Mouse (Mus musculus) heart, adult 10 weeks (tissue): ENCODE measurements around the gene Btbd6. TPM values are rescaled to one million over a fixed set of nuclear protein-coding genes. Genes with fewer than 3 reads are reported as not detected.

Source experiments
- polyA plus RNA-seq: library from polyadenylated mRNA; stranded (reverse); fragments of 350-450 nt; fragmentation: Illumina TruSeq; extraction: RNeasy Lipid Tissue Mini Kit (QIAGEN cat#74804); gene quantifications from one replicate; pipeline ENCODE4 v1.2.3, GENCODE M21; 2014; ENCODE audit warnings: low read depth, low replicate concordance

The Btbd6 gene
- polyA plus RNA-seq: 21.7 TPM

DNA sequence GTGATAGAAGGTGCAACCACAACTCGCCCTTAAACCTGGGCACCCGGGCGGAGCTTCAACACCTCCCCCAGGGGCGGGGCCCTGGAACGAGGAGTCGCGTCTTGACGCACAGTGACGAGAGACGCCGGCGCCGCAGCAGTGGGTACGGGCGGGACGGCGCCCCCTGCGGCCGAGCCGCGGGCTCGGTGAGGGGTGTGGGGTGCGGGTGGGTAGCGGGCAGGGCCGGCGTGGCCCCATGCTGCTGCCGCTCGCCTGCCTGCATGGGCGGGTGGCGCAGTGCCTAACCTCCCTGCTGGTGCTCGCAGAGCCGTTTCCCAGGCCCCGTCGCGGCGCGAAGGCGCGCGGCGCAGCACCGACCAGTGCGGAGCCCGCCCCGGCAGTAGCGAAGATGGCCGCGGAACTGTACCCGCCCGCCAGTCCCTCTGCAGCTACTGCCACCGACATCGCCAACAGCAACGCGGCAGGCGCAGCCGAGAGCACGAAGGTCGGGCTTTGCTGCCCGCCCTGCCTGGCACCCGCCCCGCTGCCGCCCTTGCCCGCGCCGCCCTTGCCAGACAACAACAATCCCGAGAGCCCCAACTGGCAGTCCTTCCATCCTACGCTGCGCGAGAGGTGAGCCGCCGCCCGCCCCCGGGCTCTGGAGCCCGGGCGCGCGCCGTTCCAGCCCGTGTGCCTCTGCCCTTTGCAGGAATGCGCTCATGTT, at the start of gene Btbd6:
Gene Btbd6, plus strand, starts transcription at position 112 of the 703 bp plus-strand sequence.

DNA sequence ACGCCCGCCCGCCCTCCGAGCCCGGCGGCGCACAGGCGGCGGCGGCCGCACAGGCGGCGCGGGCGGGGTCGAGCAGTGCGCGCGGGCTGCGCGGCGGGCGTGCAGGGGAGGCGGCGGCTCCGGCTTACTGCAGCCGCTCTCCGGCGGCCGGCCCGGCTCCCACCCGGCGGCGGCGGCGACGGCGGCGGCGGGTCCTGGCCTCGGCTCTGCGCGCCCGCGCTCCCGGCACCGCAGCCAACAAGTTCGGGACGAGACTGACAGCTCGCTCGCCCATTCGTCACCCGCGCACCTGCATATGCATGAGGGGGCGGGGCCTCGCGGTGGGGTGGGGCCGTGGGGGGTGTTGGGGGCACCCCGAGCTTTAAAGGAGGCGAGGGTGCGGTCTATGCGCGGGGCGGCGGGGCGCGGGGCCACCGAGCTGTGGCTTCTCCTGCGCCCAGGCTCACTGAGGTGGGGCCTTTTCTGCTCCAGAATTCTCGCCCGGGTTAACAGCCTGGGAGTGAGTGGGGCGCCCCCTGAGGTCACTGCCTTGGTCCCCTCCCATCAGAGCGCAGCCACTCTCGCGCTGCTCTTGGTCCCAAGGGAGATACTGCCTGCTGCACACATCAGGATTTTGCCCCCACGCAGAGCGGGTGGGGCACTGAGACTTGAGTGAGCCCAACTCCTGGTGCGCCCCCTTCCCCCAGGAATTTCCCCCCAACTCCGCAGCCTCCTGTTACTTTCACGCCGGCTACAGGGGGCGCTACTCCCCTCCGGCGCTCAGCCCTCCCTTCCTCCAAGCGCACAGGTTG, 46.5 kb upstream of the Btbd6 start, which contains the start of gene Jag2:
Gene Jag2, minus strand, starts transcription at position 215 of the 791 bp plus-strand sequence.

DNA sequence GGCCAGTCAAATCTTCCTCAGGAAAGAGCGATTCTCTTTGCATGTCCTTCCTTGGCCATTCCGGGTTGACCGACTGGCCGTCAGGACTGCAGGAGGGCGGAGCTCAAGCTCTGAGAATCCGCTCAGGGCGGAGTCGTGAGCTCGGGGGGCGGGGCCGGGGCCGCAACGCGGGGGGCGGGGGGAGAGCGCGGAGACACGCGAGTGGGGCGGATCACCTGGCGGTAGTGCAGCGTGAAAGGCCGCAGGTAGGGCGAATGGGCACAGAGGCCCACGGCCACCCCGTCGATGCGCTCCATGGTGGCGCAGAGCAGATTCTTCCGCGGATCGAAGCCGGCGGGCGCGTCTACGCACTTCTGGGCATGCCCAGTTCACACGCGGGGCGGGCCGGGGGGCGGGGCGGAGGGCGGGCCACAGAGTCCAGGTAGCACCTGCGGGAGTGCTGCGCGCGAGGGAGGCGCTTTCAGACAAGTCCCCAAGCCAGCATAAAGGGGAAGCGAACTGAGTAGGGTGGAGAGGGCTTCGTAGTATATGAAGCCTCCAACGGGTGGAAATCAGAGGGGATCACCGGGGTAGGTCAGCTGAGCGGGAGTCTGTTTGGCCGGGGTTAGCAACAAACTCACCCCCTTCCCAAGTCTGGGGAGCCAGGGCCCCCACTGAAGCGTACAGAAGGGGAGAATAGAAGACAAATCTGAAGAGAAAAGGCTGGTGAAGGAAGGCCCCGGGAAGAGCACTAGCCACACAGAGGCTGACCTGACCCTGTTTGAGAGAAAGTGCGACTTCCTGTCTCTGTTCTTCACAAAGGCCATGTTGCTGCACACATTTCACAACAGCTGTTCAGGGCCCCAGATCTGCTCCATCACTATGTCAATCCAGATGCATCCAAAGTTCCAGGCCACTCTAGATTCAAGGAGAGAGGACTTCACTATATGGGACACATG, 34.2 kb upstream of the Btbd6 start, which contains the start of gene Nudt14:
Gene Nudt14, minus strand, starts transcription at position 349 of the 938 bp plus-strand sequence.

DNA sequence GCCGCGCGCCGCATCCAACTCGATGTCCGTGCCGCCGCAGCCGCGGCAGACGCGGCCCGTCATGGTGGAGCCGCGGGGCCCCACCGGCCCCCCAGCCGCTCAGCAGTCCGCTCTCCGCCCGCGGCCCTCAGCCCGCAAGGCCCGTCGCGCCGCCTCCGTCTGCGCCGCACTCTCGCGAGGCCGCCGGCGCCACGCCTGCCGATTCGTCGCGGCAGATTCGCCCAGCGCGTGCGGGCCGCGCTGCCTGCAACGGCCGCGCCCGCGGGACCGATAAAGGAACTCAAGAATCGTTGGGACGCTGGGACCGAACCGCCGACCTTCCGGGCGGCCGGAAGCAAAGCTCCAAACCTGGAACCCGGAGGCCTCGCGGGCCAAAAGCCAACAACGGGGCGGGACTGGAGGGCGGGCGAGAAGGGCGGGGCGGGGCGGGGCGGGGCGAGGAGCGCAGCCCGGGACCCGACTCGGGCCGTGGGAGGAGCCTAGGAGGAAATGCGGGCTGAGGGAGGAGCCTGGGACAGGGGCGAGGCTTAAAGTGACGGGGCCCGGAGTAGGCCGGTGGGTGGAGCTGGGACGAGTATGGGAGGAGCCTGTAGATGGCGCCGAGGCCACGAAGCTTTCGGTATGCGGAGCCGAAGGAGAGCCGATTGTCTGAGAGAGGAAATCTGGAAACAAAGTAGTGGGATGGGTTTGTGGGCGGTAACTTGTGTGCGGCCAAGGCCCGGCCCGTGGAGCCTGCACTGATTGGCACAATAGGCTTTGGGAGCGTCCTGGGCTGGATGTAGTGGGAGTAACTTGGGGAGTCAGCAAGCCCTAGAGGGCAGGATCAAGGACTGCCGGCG, 24.2 kb downstream of the Btbd6 start, which contains the start of gene Brf1:
Gene Brf1, minus strand, starts transcription at position 411 of the 839 bp plus-strand sequence.

DNA sequence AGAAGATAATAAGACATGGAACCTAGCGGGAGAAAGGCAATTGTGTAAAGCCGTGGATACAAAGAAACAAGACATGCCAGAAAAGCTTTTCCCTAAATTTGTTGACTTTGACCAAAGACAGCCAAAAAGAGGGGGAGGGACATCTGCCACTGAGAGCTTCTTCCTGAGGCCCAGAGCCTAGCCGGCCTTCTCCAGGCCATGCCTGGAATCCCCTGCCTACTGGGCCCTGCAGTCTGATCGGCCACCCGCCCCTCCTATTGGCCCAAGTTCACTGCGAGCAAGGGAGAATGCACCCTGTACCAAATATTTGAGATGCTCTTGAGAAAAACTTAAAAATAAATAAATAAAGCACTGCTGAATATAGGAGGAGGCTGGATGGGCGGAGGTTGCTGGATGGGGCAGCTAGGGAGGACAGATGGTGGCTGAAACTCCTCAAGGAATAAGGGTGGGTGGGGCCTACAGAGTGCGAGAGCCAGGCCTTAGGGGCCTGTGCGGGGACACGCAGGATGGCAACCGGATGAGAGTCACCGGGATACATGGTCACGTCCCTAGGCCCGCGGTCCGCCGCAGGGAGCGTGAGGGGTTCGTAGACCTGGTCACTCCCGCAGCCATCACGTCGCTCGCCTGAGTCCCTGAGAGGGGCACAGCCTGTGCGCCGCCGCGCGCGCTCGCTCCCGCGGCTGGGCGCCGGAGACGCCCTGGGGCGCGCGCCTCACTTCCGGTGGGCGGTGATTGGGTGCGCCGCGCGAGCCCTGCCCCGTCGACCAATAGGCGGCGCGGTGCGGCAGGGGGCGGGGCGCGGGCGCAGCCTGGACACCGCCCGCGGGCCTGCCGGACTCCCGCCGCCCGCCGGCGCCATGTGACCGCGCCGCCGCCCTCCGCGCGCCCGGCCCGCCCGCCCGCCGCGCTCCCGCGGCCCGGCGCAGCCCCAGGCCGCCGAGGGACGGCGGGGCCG, 37.6 kb downstream of the Btbd6 start, which contains the start of gene Pacs2:
Gene Pacs2, plus strand, starts transcription at position 905 of the 955 bp plus-strand sequence.

Other genes with a start within 250 kb of the Btbd6 start
- 8.3 TPM for gene Pld4, start 215.8 kb upstream of the Btbd6 start, polyA plus RNA-seq
- 10.2 TPM for gene Ahnak2, start 173.8 kb upstream of the Btbd6 start, polyA plus RNA-seq
- gene Clba1, start 167.5 kb upstream of the Btbd6 start, polyA plus RNA-seq: 2.9 TPM
- 6.0 TPM for gene Cdca4, start 147.1 kb upstream of the Btbd6 start, polyA plus RNA-seq
- 0.47 TPM for gene Gpr132, start 108.3 kb upstream of the Btbd6 start, polyA plus RNA-seq
- gene Jag2, start 46.7 kb upstream of the Btbd6 start, polyA plus RNA-seq: 19.3 TPM
- 9.4 TPM for gene Nudt14, start 34.4 kb upstream of the Btbd6 start, polyA plus RNA-seq
- 27.8 TPM for gene Brf1, start 24.2 kb downstream of the Btbd6 start, polyA plus RNA-seq
- 33.8 TPM for gene Pacs2, start 38.0 kb downstream of the Btbd6 start, polyA plus RNA-seq
- gene Tex22, start 98.0 kb downstream of the Btbd6 start, polyA plus RNA-seq: not detected
- gene Mta1, start 121.8 kb downstream of the Btbd6 start, polyA plus RNA-seq: 33.2 TPM
- 1,580 TPM for gene Crip2, start 163.8 kb downstream of the Btbd6 start, polyA plus RNA-seq
- 299 TPM for gene Crip1, start 169.8 kb downstream of the Btbd6 start, polyA plus RNA-seq
- not detected for gene Tedc1, start 179.9 kb downstream of the Btbd6 start, polyA plus RNA-seq
- not detected for gene Tmem121, start 209.4 kb downstream of the Btbd6 start, polyA plus RNA-seq